In the genomic region with DNA sequence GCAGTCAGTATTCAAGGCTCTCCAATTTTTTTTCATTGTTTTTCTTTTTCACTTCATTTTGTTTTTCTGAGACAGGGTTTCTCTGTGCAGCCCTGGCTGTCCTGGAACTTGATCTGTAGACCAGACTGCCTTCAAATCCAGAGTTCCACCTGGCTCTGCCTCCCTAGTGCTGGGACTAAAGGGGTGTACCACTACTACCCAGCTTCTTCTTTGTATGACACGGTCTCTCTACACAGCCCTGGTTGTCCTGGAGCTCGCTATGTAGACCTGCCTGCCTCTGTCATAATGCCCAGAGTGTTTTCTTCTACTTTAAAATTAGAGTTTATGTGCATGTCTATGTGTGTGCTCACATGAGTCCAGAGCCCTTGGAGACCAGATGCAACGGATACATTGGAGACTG, we compare ENCODE assay signal across 12 mouse cellular contexts. TPM values are rescaled to one million over a fixed set of nuclear protein-coding genes. Genes with fewer than 3 reads are reported as not detected.
A peak's percentile ranks its signal among the peaks of the same experiment; 100 is the strongest.
DNase-seq lines count a peak whose midpoint lies in the region; ATAC-seq and TF ChIP-seq lines count a peak whose summit lies in the region.
"Had no signal": no experiment of that assay in that cellular context is flagged by ENCODE, and none has a peak within 500 bp of the region (broad histone marks: within the 10 kb centered on the region; RNA-seq: fewer than 3 reads in every experiment).

No protein-coding gene starts in this region.

- no peak for TF ChIP-seq CTCF in kidney, postnatal 0 days (IDR thresholded peaks at IDR 0.05; ENCODE audit: low read depth)

- peak overlapping the region; percentile 87 for H3K27ac ChIP-seq in heart, embryonic 12.5 days (ENCODE audit: poor library complexity, severe bottlenecking)
- 0 out of 2 replicates have a peak overlapping the region, but pooled peaks have one; percentile 2 for H3K27ac ChIP-seq in kidney, postnatal 0 days
- H3K27ac ChIP-seq in limb, embryonic 13.5 days = peak overlapping the region; percentile 22; the same call in 1 of the 2 replicates
- H3K27ac ChIP-seq: forebrain, embryonic 15.5 days had no signal

- DNase-seq in heart, adult 8-10 months (ENCODE audit: low spot score) = no peak
- no peak for DNase-seq in kidney, postnatal 0 days (ENCODE audit: low spot score)
- no peak for DNase-seq in kidney, postnatal 25 days
- DNase-seq in MN1 (ENCODE audit: low spot score) = peak; percentile 24
- DNase-seq in adrenal gland, postnatal 10 days = no peak
- DNase-seq in gastrocnemius, adult 8-10 months (ENCODE audit: low spot score in 2 of 2) = no peak
- DNase-seq: adrenal gland, adult 8-10 months; cerebellum, adult 11-12 months had no signal

- H3K27me3 ChIP-seq in heart, embryonic 12.5 days (replicated peaks) = no peaks in the 10 kb centered on the region
- no peaks in the 10 kb centered on the region for H3K27me3 ChIP-seq in kidney, postnatal 0 days (ENCODE audit: insufficient read depth, low read length)
- no peaks in the 10 kb centered on the region for H3K27me3 ChIP-seq in limb, embryonic 13.5 days
- H3K27me3 ChIP-seq: forebrain, embryonic 15.5 days; Patski had no signal

- ATAC-seq in heart, embryonic 12.5 days (ENCODE audit: insufficient number of reproducible peaks, low FRiP score) = no peak
- ATAC-seq in kidney, postnatal 0 days (replicated peaks; ENCODE audit: low FRiP score, low read depth) = no peak
- no peak for ATAC-seq in limb, embryonic 13.5 days (ENCODE audit: low FRiP score, low read depth)
- ATAC-seq: forebrain, embryonic 15.5 days had no signal

- H3K9me3 ChIP-seq in heart, embryonic 12.5 days (replicated peaks) = no peaks in the 10 kb centered on the region
- H3K9me3 ChIP-seq in kidney, postnatal 0 days (replicated peaks; ENCODE audit: low read length) = no peaks in the 10 kb centered on the region
- no peaks in the 10 kb centered on the region for H3K9me3 ChIP-seq in limb, embryonic 13.5 days
- H3K9me3 ChIP-seq: forebrain, embryonic 15.5 days had no signal

- no peak overlapping the region for H3K9ac ChIP-seq in heart, embryonic 12.5 days
- H3K9ac ChIP-seq in kidney, postnatal 0 days (ENCODE audit: low read depth, low read length) = no peak overlapping the region
- H3K9ac ChIP-seq in limb, embryonic 13.5 days = no peak overlapping the region
- H3K9ac ChIP-seq: forebrain, embryonic 15.5 days had no signal

- H3K4me3 ChIP-seq in heart, embryonic 12.5 days = no peak overlapping the region
- H3K4me3 ChIP-seq in kidney, postnatal 0 days (replicated peaks; ENCODE audit: low read depth, low read length) = no peak overlapping the region
- no peak overlapping the region for H3K4me3 ChIP-seq in limb, embryonic 13.5 days
- H3K4me3 ChIP-seq: forebrain, embryonic 15.5 days had no signal

- no peak overlapping the region for H3K4me2 ChIP-seq in heart, embryonic 12.5 days
- H3K4me2 ChIP-seq in kidney, postnatal 0 days (ENCODE audit: low read length) = no peak overlapping the region
- no peak overlapping the region for H3K4me2 ChIP-seq in limb, embryonic 13.5 days (replicated peaks)
- H3K4me2 ChIP-seq: forebrain, embryonic 15.5 days had no signal

- H3K4me1 ChIP-seq in heart, embryonic 12.5 days (replicated peaks) = peaks cover 39% of the 10 kb centered on the region
- H3K4me1 ChIP-seq in kidney, postnatal 0 days (replicated peaks; ENCODE audit: insufficient read depth, low read length) = peaks cover 19% of the 10 kb centered on the region; the same call in 1 of the 2 replicates
- H3K4me1 ChIP-seq in limb, embryonic 13.5 days = peaks cover 36% of the 10 kb centered on the region

- 75% methylated on average over 3 of the region's 3 CpGs for WGBS in heart, embryonic 12.5 days
- 62% methylated on average over 3 of the region's 3 CpGs for WGBS in kidney, postnatal 0 days
- WGBS in limb, embryonic 13.5 days = 68% methylated on average over 3 of the region's 3 CpGs

- no peaks in the 10 kb centered on the region for H3K36me3 ChIP-seq in heart, embryonic 12.5 days
- H3K36me3 ChIP-seq in kidney, postnatal 0 days (ENCODE audit: insufficient read depth, low read length) = no peaks in the 10 kb centered on the region
- H3K36me3 ChIP-seq in limb, embryonic 13.5 days = no peaks in the 10 kb centered on the region
- H3K36me3 ChIP-seq: forebrain, embryonic 15.5 days had no signal

RNA-seq across cellular contexts. Expression of gene Zfp217, which starts 27.3 kb away (rescaled TPM):
- 3.5 and 3.7 TPM in 2 replicates for polyA plus RNA-seq in heart, embryonic 12.5 days (2016; fragmentation: Nextera tagmentation; extraction: Ambion mirVana)
- total RNA-seq in heart, adult 8-10 months (2022) = 10 to 100 TPM in 1 of 4 experiments, 1 to 10 TPM in 3; 7.4 to 12.0 (median 8.9) TPM
- 3.7 and 4.0 TPM in 2 replicates for polyA plus RNA-seq in kidney, postnatal 0 days (2015; fragmentation: Nextera tagmentation; extraction: Ambion mirVana)
- 4.5 and 4.6 TPM in 2 replicates for polyA plus RNA-seq in limb, embryonic 13.5 days (2015; fragmentation: Nextera tagmentation; extraction: Ambion mirVana)
- 10 to 100 TPM; 22.0 to 31.0 TPM for total RNA-seq in adrenal gland, postnatal 10 days (2021)
- total RNA-seq in gastrocnemius, adult 8-10 months (2022) = 1 to 10 TPM; 5.9 to 7.5 (median 6.7) TPM

Comparison
In these comparisons a context has a peak if more than half of its experiments do, and no peak if none do; other contexts are left out.
1. H3K27ac ChIP-seq: peak in every context shown above with its lines; median percentile 87 in heart, embryonic 12.5 days; 22 in limb, embryonic 13.5 days; 2 in kidney, postnatal 0 days.